Mouse (Mus musculus) hindbrain, embryonic 10.5 days (tissue): ENCODE results near the gene Apoa5. TPM values are rescaled to one million over a fixed set of nuclear protein-coding genes. Genes with fewer than 3 reads are reported as not detected.

ENCODE experiments used
- DNase-seq: peaks from one replicate; pipeline ENCODE4 v3.0.0-alpha.2; 2017; ENCODE audit warnings: low spot score
- H3K27ac ChIP-seq: fragments of 300-500 bp; sonication (generic); 2 replicates; pipeline ENCODE4 v1.5.1; 2016; ENCODE audit warnings: mild to moderate bottlenecking, moderate library complexity
- H3K27me3 ChIP-seq: fragments of 300-500 bp; sonication (generic); 2 replicates; pipeline ENCODE4 v1.6.1; 2016; ENCODE audit warnings: mild to moderate bottlenecking; ENCODE audit not compliant: poor library complexity, insufficient read depth, severe bottlenecking
- H3K36me3 ChIP-seq: fragments of 300-500 bp; sonication (generic); 2 replicates; pipeline ENCODE4 v1.6.1; 2016; ENCODE audit warnings: mild to moderate bottlenecking, moderate library complexity
- H3K4me1 ChIP-seq: fragments of 300-500 bp; sonication (generic); replicated peaks from 2 replicates; pipeline ENCODE4 v1.6.1; 2016; ENCODE audit warnings: mild to moderate bottlenecking
- H3K4me3 ChIP-seq: fragments of 300-500 bp; sonication (generic); 2 replicates; pipeline ENCODE4 v1.5.1; 2016; ENCODE audit warnings: mild to moderate bottlenecking, moderate library complexity
- H3K9me3 ChIP-seq: fragments of 300-500 bp; sonication (generic); 2 replicates; pipeline ENCODE4 v1.6.1; 2016; ENCODE audit warnings: mild to moderate bottlenecking, moderate library complexity
- WGBS: fragments of 180-500 bp; shearing (Covaris S2); methylation state at CpG from one replicate; pipeline ENCODE4 v1.1.7; 2016; 5-methylcytosine and 5-hydroxymethylcytosine counted together
- polyA plus RNA-seq: library from polyadenylated mRNA; unstranded; fragments of >200 nt; fragmentation: Nextera tagmentation; extraction: Ambion mirVana; gene quantifications from 2 replicates; pipeline ENCODE4 v1.2.1, GENCODE M21; 2016

Gene Apoa5
- polyA plus RNA-seq, 1 experiment from 2014 or later, result 0.43 TPM

- Histone ChIP-seq H3K27me3 (peaks cover 36% of the 10 kb centered on the region), H3K9me3 (no peaks in the 10 kb centered on the region), H3K36me3 (peaks cover 36% of the 10 kb centered on the region), H3K4me3 (peak within 1 kb of the TSS; percentile 95), H3K4me1 (peaks cover 21% of the 10 kb centered on the region), H3K27ac (peak within 1 kb of the TSS; percentile 86)
- DNase-seq, result peak; percentile 91
- WGBS, result 7% methylated on average over 45 of the region's 45 CpGs
Observed at GRCm38 (mm10) chr9:46272677-46273454, 4.4 kb downstream of the Apoa5 start, which contains the start of gene Zpr1. Gene Zpr1 (plus strand): TSS chr9:46273064.

DNA sequence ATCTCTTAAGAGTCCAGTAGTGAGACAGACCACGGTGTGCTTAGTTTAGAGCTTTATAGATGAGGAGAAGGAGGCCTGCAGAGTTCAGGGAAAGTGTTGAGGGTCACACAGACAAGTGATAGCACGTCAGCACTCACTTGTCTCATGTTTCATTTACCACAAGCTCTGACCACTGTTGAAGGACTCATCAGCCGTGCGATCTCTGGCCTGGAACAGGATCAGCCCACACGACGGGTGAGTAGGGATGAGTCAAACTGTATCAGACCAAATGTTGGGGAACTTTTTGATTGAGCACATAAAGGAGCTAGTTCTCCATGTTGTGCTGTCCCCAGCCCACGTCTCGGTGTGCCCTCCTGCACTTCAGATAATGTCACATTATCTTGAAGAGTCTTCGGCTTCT is 6.1 kb downstream of the Apoa5 start:
- peaks cover 20% of the 10 kb centered on the region for H3K27me3 ChIP-seq
- H3K27ac ChIP-seq, result no peak overlapping the region
- no peaks in the 10 kb centered on the region for H3K9me3 ChIP-seq
- DNase-seq, result no peak
- WGBS, result 91% methylated on average over 9 of the region's 9 CpGs
- peaks cover 21% of the 10 kb centered on the region for H3K4me1 ChIP-seq
- peak overlapping the region; percentile 95; the same call in 1 of the 2 replicates for H3K4me3 ChIP-seq
- H3K36me3 ChIP-seq, result peaks cover 51% of the 10 kb centered on the region

DNA sequence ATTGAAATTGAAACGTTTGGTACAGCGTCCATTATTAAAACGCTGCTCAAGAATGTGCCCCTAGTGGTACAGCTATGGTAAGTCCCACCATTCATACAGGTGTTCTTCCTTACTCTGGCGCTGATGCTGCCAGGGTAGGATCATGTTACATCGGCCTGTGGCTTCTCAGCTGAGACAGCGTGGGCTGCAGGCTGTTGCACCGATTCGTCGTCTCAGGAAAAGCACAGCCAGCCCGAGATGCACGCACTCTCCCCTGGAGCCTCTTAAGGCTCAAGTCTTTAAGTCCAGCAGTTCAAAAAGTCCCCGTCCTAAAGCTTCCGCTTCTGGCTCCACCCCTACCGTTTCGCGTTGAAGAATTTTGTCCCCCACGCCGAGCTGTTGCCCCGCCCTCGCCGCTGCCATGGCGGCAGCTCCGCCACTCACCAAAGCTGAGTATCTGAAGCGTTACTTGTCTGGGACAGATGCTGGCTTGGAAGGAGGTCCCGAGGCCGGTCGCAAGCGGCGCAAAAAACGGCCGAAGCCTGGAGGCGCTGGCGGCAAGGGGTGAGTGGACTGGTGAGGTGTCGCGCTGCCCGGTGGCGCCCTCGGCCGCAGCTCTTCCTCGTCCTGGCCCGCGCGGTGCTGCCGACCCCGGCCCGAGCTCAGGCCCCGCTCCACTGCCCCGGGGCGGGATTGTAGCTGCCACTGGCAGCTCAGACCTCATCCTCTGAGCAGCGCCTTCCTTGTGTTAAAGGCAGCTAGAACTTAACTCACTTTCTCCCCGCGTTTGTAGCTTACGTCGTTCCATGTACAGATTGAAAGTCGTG is 14.4 kb downstream of the Apoa5 start, which contains the start of gene Bud13:
Gene Bud13, plus strand, starts transcription at position 378 of the 806 bp plus-strand sequence.
- H3K27me3 ChIP-seq, result no peaks in the 10 kb centered on the region
- H3K36me3 ChIP-seq, result peaks cover 62% of the 10 kb centered on the region
- WGBS, result under 1% methylated on average over 55 of the region's 55 CpGs
- H3K9me3 ChIP-seq, result no peaks in the 10 kb centered on the region
- H3K27ac ChIP-seq, result peak within 1 kb of the TSS; percentile 94
- peak; percentile 93 for DNase-seq
- peak within 1 kb of the TSS; percentile 94 for H3K4me3 ChIP-seq
- peaks cover 21% of the 10 kb centered on the region for H3K4me1 ChIP-seq

GRCm38 (mm10) chr9:46298381-46298780 is 29.9 kb downstream of the Apoa5 start:
- WGBS, result 88% methylated on average over 4 of the region's 4 CpGs
- Histone ChIP-seq H3K4me1 (peaks cover 3% of the 10 kb centered on the region; the same call in 1 of the 2 replicates), H3K27ac (no peak overlapping the region), H3K36me3 (peaks cover 62% of the 10 kb centered on the region), H3K27me3 (no peaks in the 10 kb centered on the region), H3K9me3 (no peaks in the 10 kb centered on the region), H3K4me3 (no peak overlapping the region)
- DNase-seq, result no peak

- Histone ChIP-seq H3K4me1 (peaks cover 13% of the 10 kb centered on the region), H3K27ac (no peak overlapping the region), H3K27me3 (no peaks in the 10 kb centered on the region), H3K9me3 (no peaks in the 10 kb centered on the region), H3K4me3 (no peak overlapping the region), H3K36me3 (peaks cover 28% of the 10 kb centered on the region)
- 11% methylated on average over 2 of the region's 2 CpGs for whole genome bisulfite sequencing
- peak; percentile 61 for DNase-seq
Observed at GRCm38 (mm10) chr9:46302142-46302541, 33.7 kb downstream of the Apoa5 start.

- no peak for DNase-seq
- WGBS, result 17% methylated on average over 7 of the region's 7 CpGs
Observed at GRCm38 (mm10) chr9:46309121-46309520, 40.7 kb downstream of the Apoa5 start.

GRCm38 (mm10) chr9:46314507-46314906 is 46.1 kb downstream of the Apoa5 start:
- WGBS, result 3% methylated on average over 4 of the region's 4 CpGs
- Histone ChIP-seq H3K4me3 (no peak overlapping the region), H3K36me3 (no peaks in the 10 kb centered on the region), H3K27me3 (peaks cover 3% of the 10 kb centered on the region; the same call in 1 of the 2 replicates), H3K9me3 (peaks cover 8% of the 10 kb centered on the region; the same call in 1 of the 2 replicates), H3K4me1 (peaks cover 32% of the 10 kb centered on the region), H3K27ac (no peak overlapping the region)
- peak; percentile 82 for DNase-seq

More at GRCm38 (mm10) chr9:46309121-46309520, 40.7 kb downstream of the Apoa5 start:
- Histone ChIP-seq H3K27ac (peak overlapping the region; percentile 37; the same call in 1 of the 2 replicates), H3K27me3 (peaks cover 21% of the 10 kb centered on the region), H3K9me3 (no peaks in the 10 kb centered on the region), H3K4me3 (no peak overlapping the region), H3K36me3 (no peaks in the 10 kb centered on the region), H3K4me1 (peaks cover 22% of the 10 kb centered on the region)

- Histone ChIP-seq H3K9me3 (peaks cover 12% of the 10 kb centered on the region; the same call in 1 of the 2 replicates), H3K4me1 (peaks cover 31% of the 10 kb centered on the region), H3K27me3 (peaks cover 2% of the 10 kb centered on the region; the same call in 1 of the 2 replicates), H3K27ac (no peak overlapping the region; the same call in 1 of the 2 replicates), H3K36me3 (no peaks in the 10 kb centered on the region), H3K4me3 (no peak overlapping the region)
- WGBS, result 47% methylated on average over 2 of the region's 2 CpGs
- DNase-seq, result no peak
Observed at GRCm38 (mm10) chr9:46314921-46315320, 46.5 kb downstream of the Apoa5 start.

DNA sequence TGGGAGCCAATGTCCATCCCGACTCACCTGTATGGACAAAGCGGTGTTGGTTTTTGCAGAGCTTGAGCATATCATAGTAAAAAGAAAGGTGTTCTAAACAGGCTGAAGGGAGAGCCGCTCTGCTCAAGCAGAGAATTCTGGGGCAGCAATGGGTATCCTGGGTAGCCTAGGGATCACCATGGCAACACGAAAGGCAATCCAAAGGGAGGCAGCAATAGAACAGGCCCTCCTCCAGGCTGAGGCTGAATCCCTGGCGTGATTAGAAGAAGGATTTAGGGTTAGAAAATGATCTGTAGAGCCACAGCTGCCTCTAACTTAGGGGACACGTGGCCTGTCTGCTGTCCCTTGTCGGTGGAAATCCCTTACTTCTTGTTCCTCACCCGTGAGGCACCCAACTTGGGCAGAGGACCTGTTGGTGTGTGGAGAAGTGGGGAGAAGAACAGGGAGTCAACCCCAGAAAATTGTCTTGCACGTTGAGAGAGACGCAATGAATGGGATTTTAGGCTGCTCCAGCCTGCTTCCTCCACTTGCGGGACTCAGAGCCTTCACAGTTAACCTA is 47.5 kb downstream of the Apoa5 start:
- peaks cover 16% of the 10 kb centered on the region; the same call in 1 of the 2 replicates for H3K9me3 ChIP-seq
- no peaks in the 10 kb centered on the region for H3K36me3 ChIP-seq
- H3K4me3 ChIP-seq, result no peak overlapping the region; the same call in 1 of the 2 replicates
- peaks cover 31% of the 10 kb centered on the region for H3K4me1 ChIP-seq
- H3K27ac ChIP-seq, result peak overlapping the region; percentile 72; the same call in 1 of the 2 replicates
- WGBS, result 34% methylated on average over 11 of the region's 11 CpGs
- H3K27me3 ChIP-seq, result peaks cover 2% of the 10 kb centered on the region; the same call in 1 of the 2 replicates
- DNase-seq, result peak; percentile 43

DNA sequence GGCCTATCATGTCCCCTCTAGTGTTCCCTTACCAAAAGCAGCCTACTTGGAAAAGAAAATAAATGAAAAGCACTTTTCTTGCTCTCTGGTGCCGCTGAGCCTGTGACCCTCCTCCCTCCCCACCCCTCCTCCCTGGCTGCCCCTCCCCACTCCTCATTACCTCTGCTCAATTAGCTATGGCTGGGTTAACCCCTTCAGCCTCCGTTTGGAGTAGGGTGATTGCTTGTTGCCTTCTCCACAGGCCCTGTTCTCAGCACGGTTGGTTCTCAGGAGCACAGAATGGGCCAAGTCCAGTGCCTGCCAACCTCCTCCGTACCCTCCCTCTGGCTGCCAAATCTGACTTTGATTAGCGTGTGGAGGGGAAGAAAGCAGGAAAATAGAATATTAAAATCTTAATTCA is 48.0 kb downstream of the Apoa5 start:
- WGBS, result 17% methylated on average over 5 of the region's 5 CpGs
- peak; percentile 27 for DNase-seq
- Histone ChIP-seq H3K27ac (peak overlapping the region; percentile 72), H3K27me3 (peaks cover 2% of the 10 kb centered on the region; the same call in 1 of the 2 replicates), H3K4me3 (no peak overlapping the region), H3K36me3 (no peaks in the 10 kb centered on the region), H3K9me3 (peaks cover 16% of the 10 kb centered on the region; the same call in 1 of the 2 replicates), H3K4me1 (peaks cover 31% of the 10 kb centered on the region)

DNA sequence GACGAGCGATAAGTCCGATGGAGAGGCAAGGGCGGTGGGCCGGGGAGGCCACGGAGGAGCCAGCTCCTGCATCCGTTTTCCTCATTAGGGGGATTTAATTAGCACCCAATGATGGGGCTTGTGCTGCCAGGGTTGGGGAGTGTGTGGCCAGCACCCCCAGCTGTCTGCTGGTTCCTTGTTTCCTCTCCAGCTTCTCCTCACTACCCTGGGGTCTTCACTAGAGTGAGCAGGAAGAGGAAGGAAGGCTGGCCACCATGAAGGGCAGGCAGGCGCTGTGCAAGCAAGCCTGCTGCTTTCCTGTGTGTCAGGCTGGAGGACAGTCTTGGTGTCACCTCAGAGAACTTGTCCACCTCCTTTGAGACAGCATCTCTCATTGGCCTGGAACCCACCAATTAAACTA is 48.5 kb downstream of the Apoa5 start:
- 73% methylated on average over 8 of the region's 8 CpGs for WGBS
- peaks cover 31% of the 10 kb centered on the region for H3K4me1 ChIP-seq
- no peak for DNase-seq
- peak overlapping the region; percentile 72; the same call in 1 of the 2 replicates for H3K27ac ChIP-seq
- H3K4me3 ChIP-seq, result no peak overlapping the region
- H3K36me3 ChIP-seq, result no peaks in the 10 kb centered on the region
- peaks cover 16% of the 10 kb centered on the region; the same call in 1 of the 2 replicates for H3K9me3 ChIP-seq
- H3K27me3 ChIP-seq, result peaks cover 2% of the 10 kb centered on the region; the same call in 1 of the 2 replicates

- H3K4me3 ChIP-seq, result no peak overlapping the region
- 92% methylated on average over 3 of the region's 3 CpGs for WGBS
- H3K27ac ChIP-seq, result no peak overlapping the region
- H3K4me1 ChIP-seq, result peaks cover 31% of the 10 kb centered on the region
- no peaks in the 10 kb centered on the region for H3K36me3 ChIP-seq
- DNase-seq, result no peak
- peaks cover 2% of the 10 kb centered on the region; the same call in 1 of the 2 replicates for H3K27me3 ChIP-seq
- H3K9me3 ChIP-seq, result peaks cover 16% of the 10 kb centered on the region; the same call in 1 of the 2 replicates
Observed at GRCm38 (mm10) chr9:46317957-46318356, 49.5 kb downstream of the Apoa5 start.
